Mouse (Mus musculus): ENCODE results near the gene Amt. TPM values are rescaled to one million over a fixed set of nuclear protein-coding genes. Genes with fewer than 3 reads are reported as not detected.

Amt gene
- 15.9 and 20.5 TPM in 2 replicates for polyA plus RNA-seq (2014; fragmentation: Nextera tagmentation; extraction: Ambion mirVana)

DNA sequence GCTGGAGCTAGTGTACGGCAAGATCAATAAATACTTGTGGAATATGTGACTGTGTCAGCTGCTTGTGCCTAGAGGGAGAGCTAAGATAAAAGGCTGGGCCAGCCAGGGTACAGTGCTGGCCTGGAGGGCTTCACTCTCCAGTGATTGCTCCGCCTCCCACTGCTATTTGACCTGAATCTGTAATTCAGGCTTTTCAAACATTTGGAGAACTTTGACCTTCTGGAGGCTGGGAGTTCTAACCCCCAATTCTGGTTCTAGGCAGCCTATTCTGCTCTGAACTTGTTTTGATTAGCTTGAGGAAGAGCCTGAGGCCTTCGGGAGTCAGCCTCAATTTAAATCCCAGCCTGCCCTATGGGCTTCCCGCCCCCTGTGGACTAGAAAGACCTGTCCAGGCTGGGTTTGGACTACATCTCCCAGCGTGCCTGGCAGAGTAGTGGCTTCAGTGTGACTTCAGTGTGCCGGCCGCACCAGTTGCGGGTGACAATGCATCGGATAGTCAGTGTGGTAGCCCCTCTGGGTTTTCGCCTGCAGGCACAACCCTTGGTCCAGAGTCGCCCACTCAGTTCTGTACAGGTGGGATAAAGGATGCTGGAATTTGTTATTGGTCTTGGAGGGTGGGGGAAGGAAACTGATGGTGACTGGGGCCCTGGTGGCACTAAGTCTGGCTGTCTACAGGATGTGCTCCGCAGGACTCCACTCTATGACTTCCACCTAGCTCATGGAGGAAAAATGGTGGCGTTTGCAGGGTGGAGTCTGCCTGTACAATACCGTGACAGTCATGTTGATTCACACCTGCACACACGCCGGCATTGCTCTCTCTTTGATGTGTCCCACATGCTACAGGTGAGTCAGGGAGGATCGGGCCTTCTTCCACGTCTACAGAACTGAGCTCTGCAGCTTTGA, at the start of gene Amt:
TSS of gene Amt (plus strand) at position 401 of the 903 bp plus-strand sequence.
- ATAC-seq (ENCODE audit: insufficient number of reproducible peaks, low FRiP score, low TSS enrichment, low read depth) (peak; percentile 69; the same call in 1 of the 2 replicates), DNase-seq (ENCODE audit: low spot score) (peak; percentile 68)
- H3K4me2 ChIP-seq (ENCODE audit: low read depth, severe bottlenecking) = peak within 1 kb of the TSS; percentile 47
- H3K4me3 ChIP-seq (ENCODE audit: low read depth, low read length) = peak within 1 kb of the TSS; percentile 27
- peaks cover 2% of the 10 kb centered on the region; the same call in 1 of the 2 replicates for H3K4me1 ChIP-seq (ENCODE audit: control insufficient read depth, insufficient read depth, low read length)
- 23% methylated on average over 18 of the region's 18 CpGs for WGBS
- H3K9me3 ChIP-seq (ENCODE audit: control insufficient read depth, low read length) = no peaks in the 10 kb centered on the region
- no peaks in the 10 kb centered on the region; the same call in 1 of the 2 replicates for H3K36me3 ChIP-seq (ENCODE audit: control insufficient read depth, insufficient read depth, low read length)
- peak within 1 kb of the TSS; percentile 35 for H3K9ac ChIP-seq (ENCODE audit: low read length)
- H3K27me3 ChIP-seq (ENCODE audit: control insufficient read depth, insufficient read depth, low read length) = no peaks in the 10 kb centered on the region
- no peak within 1 kb of the TSS for H3K27ac ChIP-seq (replicated peaks; ENCODE audit: low read depth, low read length)

- no peaks in the 10 kb centered on the region for H3K9me3 ChIP-seq (ENCODE audit: control insufficient read depth, low read length)
- H3K27ac ChIP-seq (replicated peaks; ENCODE audit: low read depth, low read length) = no peak overlapping the region
- no peak overlapping the region for H3K4me2 ChIP-seq (ENCODE audit: low read depth, severe bottlenecking)
- H3K4me1 ChIP-seq (ENCODE audit: control insufficient read depth, insufficient read depth, low read length) = no peaks in the 10 kb centered on the region
- 72% methylated on average over 5 of the region's 5 CpGs for WGBS
- ATAC-seq (ENCODE audit: insufficient number of reproducible peaks, low FRiP score, low TSS enrichment, low read depth) (no peak), DNase-seq (ENCODE audit: low spot score) (no peak)
- H3K27me3 ChIP-seq (ENCODE audit: control insufficient read depth, insufficient read depth, low read length) = no peaks in the 10 kb centered on the region
- H3K9ac ChIP-seq (ENCODE audit: low read length) = no peak overlapping the region
- no peaks in the 10 kb centered on the region for H3K36me3 ChIP-seq (ENCODE audit: control insufficient read depth, insufficient read depth, low read length)
- no peak overlapping the region for H3K4me3 ChIP-seq (ENCODE audit: low read depth, low read length)
Measured at GRCm38 (mm10) chr9:108248957-108249356, 47.7 kb upstream of the Amt start.

DNA sequence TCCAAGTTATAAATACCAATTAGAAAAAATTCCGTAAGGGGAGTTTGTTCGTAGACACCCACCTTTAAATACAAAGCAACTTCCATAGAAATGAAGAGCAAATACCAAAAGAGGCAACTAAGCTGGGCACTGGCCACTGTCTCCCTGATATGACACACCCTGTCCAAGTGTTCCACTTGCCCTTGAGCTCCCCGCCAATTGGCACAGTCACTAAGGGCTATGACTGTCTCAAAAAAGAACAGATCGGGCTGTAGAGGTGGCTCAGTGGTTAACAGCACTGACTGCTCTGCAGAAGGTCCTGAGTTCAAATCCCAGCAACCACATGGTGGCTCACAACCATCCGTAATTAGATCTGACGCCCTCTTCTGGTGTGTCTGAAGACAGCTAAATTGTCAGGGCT, 44.8 kb upstream of the Amt start:
- H3K9me3 ChIP-seq (ENCODE audit: control insufficient read depth, low read length) = no peaks in the 10 kb centered on the region
- DNase-seq (ENCODE audit: low spot score) (no peak), ATAC-seq (ENCODE audit: insufficient number of reproducible peaks, low FRiP score, low TSS enrichment, low read depth) (no peak)
- no peak overlapping the region for H3K9ac ChIP-seq (ENCODE audit: low read length)
- no peak overlapping the region for H3K4me3 ChIP-seq (ENCODE audit: low read depth, low read length)
- no peaks in the 10 kb centered on the region for H3K4me1 ChIP-seq (ENCODE audit: control insufficient read depth, insufficient read depth, low read length)
- H3K4me2 ChIP-seq (ENCODE audit: low read depth, severe bottlenecking) = no peak overlapping the region
- no peaks in the 10 kb centered on the region for H3K36me3 ChIP-seq (ENCODE audit: control insufficient read depth, insufficient read depth, low read length)
- no peaks in the 10 kb centered on the region for H3K27me3 ChIP-seq (ENCODE audit: control insufficient read depth, insufficient read depth, low read length)
- 92% methylated on average over 6 of the region's 6 CpGs for WGBS
- H3K27ac ChIP-seq (replicated peaks; ENCODE audit: low read depth, low read length) = no peak overlapping the region

- WGBS = 95% methylated on average over 7 of the region's 7 CpGs
- no peak for ATAC-seq (ENCODE audit: insufficient number of reproducible peaks, low FRiP score, low TSS enrichment, low read depth)
- H3K27me3 ChIP-seq (ENCODE audit: control insufficient read depth, insufficient read depth, low read length) = no peaks in the 10 kb centered on the region
Measured at GRCm38 (mm10) chr9:108252766-108253165, 43.9 kb upstream of the Amt start.

DNA sequence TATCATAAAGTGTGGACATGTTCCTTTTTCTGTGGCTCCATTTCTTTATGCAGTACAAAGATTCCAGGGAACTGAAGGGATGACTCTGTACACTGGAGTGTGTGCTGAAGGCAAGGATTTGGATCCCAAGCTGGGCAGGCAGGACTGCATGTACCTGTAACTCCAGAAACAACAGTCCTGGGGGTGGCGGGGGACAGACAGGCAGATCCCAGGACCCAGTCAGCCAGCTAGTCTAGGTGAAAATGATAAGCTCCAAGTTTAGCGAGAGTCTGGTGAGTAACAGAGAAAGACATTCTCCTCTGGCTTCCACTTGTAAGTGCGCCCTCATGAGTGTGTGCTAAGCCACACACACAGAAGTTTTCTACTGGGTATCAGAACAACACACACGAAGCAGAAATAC, 36.1 kb upstream of the Amt start:
- Histone ChIP-seq H3K4me3 (ENCODE audit: low read depth, low read length) (no peak overlapping the region), H3K9me3 (ENCODE audit: control insufficient read depth, low read length) (no peaks in the 10 kb centered on the region), H3K4me1 (ENCODE audit: control insufficient read depth, insufficient read depth, low read length) (peaks cover 10% of the 10 kb centered on the region), H3K27ac (replicated peaks; ENCODE audit: low read depth, low read length) (no peak overlapping the region), H3K4me2 (ENCODE audit: low read depth, severe bottlenecking) (no peak overlapping the region), H3K27me3 (ENCODE audit: control insufficient read depth, insufficient read depth, low read length) (no peaks in the 10 kb centered on the region), H3K9ac (ENCODE audit: low read length) (no peak overlapping the region), H3K36me3 (ENCODE audit: control insufficient read depth, insufficient read depth, low read length) (no peaks in the 10 kb centered on the region; the same call in 1 of the 2 replicates)
- DNase-seq (ENCODE audit: low spot score) = no peak
- WGBS = 90% methylated on average over 4 of the region's 4 CpGs
- ATAC-seq (ENCODE audit: insufficient number of reproducible peaks, low FRiP score, low TSS enrichment, low read depth) = no peak

More at GRCm38 (mm10) chr9:108252766-108253165, 43.9 kb upstream of the Amt start:
- no peaks in the 10 kb centered on the region for H3K9me3 ChIP-seq (ENCODE audit: control insufficient read depth, low read length)
- H3K36me3 ChIP-seq (ENCODE audit: control insufficient read depth, insufficient read depth, low read length) = no peaks in the 10 kb centered on the region
- no peak overlapping the region for H3K4me3 ChIP-seq (ENCODE audit: low read depth, low read length)
- DNase-seq (ENCODE audit: low spot score) = no peak
- H3K9ac ChIP-seq (ENCODE audit: low read length) = no peak overlapping the region
- no peaks in the 10 kb centered on the region for H3K4me1 ChIP-seq (ENCODE audit: control insufficient read depth, insufficient read depth, low read length)
- no peak overlapping the region for H3K27ac ChIP-seq (replicated peaks; ENCODE audit: low read depth, low read length)
- no peak overlapping the region for H3K4me2 ChIP-seq (ENCODE audit: low read depth, severe bottlenecking)

DNA sequence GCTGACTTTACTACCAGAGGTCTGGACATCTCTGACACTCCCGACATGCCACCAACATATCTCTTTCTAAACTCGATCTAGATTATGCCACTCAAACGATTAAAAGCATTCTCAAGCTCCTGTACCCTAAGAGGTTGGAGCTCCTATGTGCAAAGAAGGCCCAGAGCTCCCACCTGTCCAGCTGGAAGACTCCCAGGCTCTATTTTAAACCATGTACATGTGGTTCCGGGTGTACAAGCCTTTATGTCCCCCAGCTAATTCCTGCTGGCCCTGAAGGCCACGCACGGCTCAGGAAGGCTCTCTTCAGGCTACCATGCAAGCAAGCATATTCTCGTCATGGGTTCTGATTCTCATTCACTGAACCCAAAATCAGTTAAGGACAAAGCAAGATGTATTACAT, 34.8 kb upstream of the Amt start:
- peaks cover 10% of the 10 kb centered on the region for H3K4me1 ChIP-seq (ENCODE audit: control insufficient read depth, insufficient read depth, low read length)
- H3K9ac ChIP-seq (ENCODE audit: low read length) = no peak overlapping the region
- 0 out of 2 replicates have a peak overlapping the region, but pooled peaks have one; percentile 72 for H3K4me2 ChIP-seq (ENCODE audit: low read depth, severe bottlenecking)
- WGBS = 83% methylated on average over 7 of the region's 7 CpGs
- no peak overlapping the region for H3K4me3 ChIP-seq (ENCODE audit: low read depth, low read length)
- H3K27me3 ChIP-seq (ENCODE audit: control insufficient read depth, insufficient read depth, low read length) = no peaks in the 10 kb centered on the region
- H3K27ac ChIP-seq (replicated peaks; ENCODE audit: low read depth, low read length) = no peak overlapping the region
- no peak for ATAC-seq (ENCODE audit: insufficient number of reproducible peaks, low FRiP score, low TSS enrichment, low read depth)
- no peaks in the 10 kb centered on the region for H3K9me3 ChIP-seq (ENCODE audit: control insufficient read depth, low read length)
- H3K36me3 ChIP-seq (ENCODE audit: control insufficient read depth, insufficient read depth, low read length) = no peaks in the 10 kb centered on the region; the same call in 1 of the 2 replicates
- no peak for DNase-seq (ENCODE audit: low spot score)

- Histone ChIP-seq H3K36me3 (ENCODE audit: control insufficient read depth, insufficient read depth, low read length) (no peaks in the 10 kb centered on the region; the same call in 1 of the 2 replicates), H3K9ac (ENCODE audit: low read length) (peak overlapping the region; percentile 71), H3K4me2 (ENCODE audit: low read depth, severe bottlenecking) (peak overlapping the region; percentile 72), H3K9me3 (ENCODE audit: control insufficient read depth, low read length) (no peaks in the 10 kb centered on the region), H3K27me3 (ENCODE audit: control insufficient read depth, insufficient read depth, low read length) (no peaks in the 10 kb centered on the region), H3K4me1 (ENCODE audit: control insufficient read depth, insufficient read depth, low read length) (peaks cover 10% of the 10 kb centered on the region), H3K4me3 (ENCODE audit: low read depth, low read length) (peak overlapping the region; percentile 82), H3K27ac (replicated peaks; ENCODE audit: low read depth, low read length) (no peak overlapping the region)
- no peak for DNase-seq (ENCODE audit: low spot score)
- 51% methylated on average over 11 of the region's 11 CpGs for WGBS
- ATAC-seq (ENCODE audit: insufficient number of reproducible peaks, low FRiP score, low TSS enrichment, low read depth) = no peak
Measured at GRCm38 (mm10) chr9:108262494-108263049, 34.1 kb upstream of the Amt start.

DNA sequence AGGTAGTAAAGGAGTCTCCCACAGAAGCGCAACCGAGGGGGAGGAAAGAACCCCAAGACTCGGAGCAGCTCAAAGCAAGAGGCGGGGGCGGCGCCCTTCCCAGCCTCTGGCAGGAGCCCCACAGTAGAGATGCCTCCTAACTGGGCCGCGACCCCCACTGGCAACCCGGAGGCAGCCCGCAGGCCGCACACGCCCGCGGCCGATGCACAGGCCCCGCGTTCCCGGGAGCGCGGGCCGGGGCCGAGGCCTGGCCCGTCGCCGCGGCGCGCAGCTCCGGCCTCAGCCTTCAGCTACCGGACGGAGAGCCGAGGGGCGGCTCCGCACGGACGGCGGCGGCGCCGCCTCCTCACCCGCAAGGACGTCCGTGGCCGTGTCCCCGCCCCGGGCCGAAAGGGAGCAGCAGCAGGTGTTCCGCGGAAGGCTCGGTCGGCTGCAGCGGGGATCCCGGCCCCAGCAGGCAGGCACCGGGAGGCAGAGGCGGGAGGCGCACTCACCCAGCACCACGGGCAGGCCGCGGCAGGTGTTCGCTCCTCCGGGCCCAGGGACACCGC, 33.4 kb upstream of the Amt start:
- Histone ChIP-seq H3K9me3 (ENCODE audit: control insufficient read depth, low read length) (no peaks in the 10 kb centered on the region), H3K9ac (ENCODE audit: low read length) (peak overlapping the region; percentile 71), H3K27ac (replicated peaks; ENCODE audit: low read depth, low read length) (peak overlapping the region; percentile 44), H3K4me1 (ENCODE audit: control insufficient read depth, insufficient read depth, low read length) (peaks cover 10% of the 10 kb centered on the region), H3K4me2 (ENCODE audit: low read depth, severe bottlenecking) (peak overlapping the region; percentile 72), H3K4me3 (ENCODE audit: low read depth, low read length) (peak overlapping the region; percentile 82), H3K27me3 (ENCODE audit: control insufficient read depth, insufficient read depth, low read length) (no peaks in the 10 kb centered on the region), H3K36me3 (ENCODE audit: control insufficient read depth, insufficient read depth, low read length) (no peaks in the 10 kb centered on the region; the same call in 1 of the 2 replicates)
- DNase-seq (ENCODE audit: low spot score) = peak; percentile 54
- peak; percentile 71 for ATAC-seq (ENCODE audit: insufficient number of reproducible peaks, low FRiP score, low TSS enrichment, low read depth)
- 0% methylated on average over 59 of the region's 62 CpGs for WGBS

Measured in limb, embryonic 11.5 days (tissue).